Mouse (Mus musculus): ENCODE measurements around the gene Gipc3. TPM values are rescaled to one million over a fixed set of nuclear protein-coding genes. Genes with fewer than 3 reads are reported as not detected.
A peak's percentile ranks its signal among the peaks of the same experiment; 100 is the strongest.

The Gipc3 gene
- polyA plus RNA-seq, 1 experiment, result 3.2 TPM

GRCm38 (mm10) chr10:81346453-81347067 lies 3.5 kb upstream of the Gipc3 start:
- peak; percentile 51 for DNase-seq (ENCODE audit: low spot score)

GRCm38 (mm10) chr10:81345162-81345534 lies 2.1 kb upstream of the Gipc3 start:
- no peak for DNase-seq (ENCODE audit: low spot score)

GRCm38 (mm10) chr10:81344421-81345161 lies 1.5 kb upstream of the Gipc3 start:
- no peak for DNase-seq (ENCODE audit: low spot score)

GRCm38 (mm10) chr10:81341333-81341949 lies 1.6 kb downstream of the Gipc3 start:
- no peak for DNase-seq (ENCODE audit: low spot score)

- no peak for DNase-seq (ENCODE audit: low spot score)
These were observed 2.3 kb downstream of the Gipc3 start for GRCm38 (mm10) chr10:81340551-81341332.

GRCm38 (mm10) chr10:81336558-81336957 lies 6.5 kb downstream of the Gipc3 start:
- DNase-seq (ENCODE audit: low spot score), result no peak

GRCm38 (mm10) chr10:81335393-81336340 lies 7.4 kb downstream of the Gipc3 start:
- no peak for DNase-seq (ENCODE audit: low spot score)

GRCm38 (mm10) chr10:81334324-81334723 lies 8.7 kb downstream of the Gipc3 start:
- DNase-seq (ENCODE audit: low spot score), result no peak

- DNase-seq (ENCODE audit: low spot score), result no peak
These were observed 10.8 kb downstream of the Gipc3 start for GRCm38 (mm10) chr10:81332277-81332676.

- DNase-seq (ENCODE audit: low spot score), result no peak
These were observed 13.1 kb downstream of the Gipc3 start for GRCm38 (mm10) chr10:81330007-81330406.

- DNase-seq (ENCODE audit: low spot score), result no peak
These were observed 13.7 kb downstream of the Gipc3 start for GRCm38 (mm10) chr10:81329194-81329975.

GRCm38 (mm10) chr10:81328386-81328785 lies 14.7 kb downstream of the Gipc3 start, which contains the start of gene Tbxa2r:
Tbxa2r (plus strand) TSS chr10:81328731.
- no peak for DNase-seq (ENCODE audit: low spot score)

- no peak for DNase-seq (ENCODE audit: low spot score)
These were observed 15.1 kb downstream of the Gipc3 start for GRCm38 (mm10) chr10:81327959-81328358.

- DNase-seq (ENCODE audit: low spot score), result no peak
These were observed 16.2 kb downstream of the Gipc3 start for GRCm38 (mm10) chr10:81326858-81327257.

- DNase-seq (ENCODE audit: low spot score), result no peak
These were observed 17.3 kb downstream of the Gipc3 start for GRCm38 (mm10) chr10:81325781-81326180.

GRCm38 (mm10) chr10:81325176-81325575 lies 17.9 kb downstream of the Gipc3 start:
- DNase-seq (ENCODE audit: low spot score), result no peak

GRCm38 (mm10) chr10:81323791-81324530 lies 19.1 kb downstream of the Gipc3 start:
- DNase-seq (ENCODE audit: low spot score), result no peak

GRCm38 (mm10) chr10:81323141-81323775 lies 19.8 kb downstream of the Gipc3 start:
- no peak for DNase-seq (ENCODE audit: low spot score)

- DNase-seq (ENCODE audit: low spot score), result no peak
These were observed 20.6 kb downstream of the Gipc3 start for GRCm38 (mm10) chr10:81322444-81322843.
